ENCODE assay signal across 12 mouse cellular contexts in genomic region chr10:61028598-61028997, GRCm38 (mm10).
DNase-seq lines count a peak whose midpoint lies in the region; TF ChIP-seq lines count a peak whose summit lies in the region.
"Had no signal": no experiment of that assay in that cellular context is flagged by ENCODE, and none has a peak within 500 bp of the region (broad histone marks: within the 10 kb centered on the region; RNA-seq: fewer than 3 reads in every experiment).

No protein-coding gene starts in this region.

- TF ChIP-seq POLR2A in lung, adult 2 months (IDR thresholded peaks at IDR 0.05; ENCODE audit: borderline replicate concordance, extremely low read depth, low read depth, low read length), result no peak

- TF ChIP-seq CTCF in gastrocnemius, adult 2 months (IDR thresholded peaks at IDR 0.05), result no peak
- no peak for TF ChIP-seq CTCF in lung, adult 2 months (IDR thresholded peaks at IDR 0.05; ENCODE audit: insufficient read depth, low read length)

- peak; percentile 25 for DNase-seq in gastrocnemius, adult 2 months
- no peak for DNase-seq in gastrocnemius, postnatal 36 days
- DNase-seq in lung, postnatal 14 days, result peak; percentile 3
- no peak for DNase-seq in lung, adult 2 months
- DNase-seq in heart, adult 9 months (ENCODE audit: low spot score in 2 of 2), result peak; percentile 12 to 37
- peak; percentile 4 for DNase-seq in lung, postnatal 36 days
- DNase-seq in left cerebral cortex, postnatal 36 days (ENCODE audit: low spot score in 2 of 2), result no peak
- DNase-seq: cerebellum, adult 9-10 months; right cerebral cortex, postnatal 14 days; thymus, adult 2 months had no signal

- H3K4me3 ChIP-seq in gastrocnemius, adult 2 months, result no peak overlapping the region
- no peak overlapping the region for H3K4me3 ChIP-seq in lung, adult 2 months (replicated peaks; ENCODE audit: extremely low read depth, low read depth, low read length)
- H3K4me3 ChIP-seq: hindbrain, embryonic 15.5 days; midbrain, embryonic 13.5 days had no signal

- H3K4me1 ChIP-seq in lung, adult 2 months (ENCODE audit: control insufficient read depth, insufficient read depth, low read length), result no peaks in the 10 kb centered on the region; the same call in 1 of the 2 replicates
- H3K4me1 ChIP-seq: hindbrain, embryonic 15.5 days; midbrain, embryonic 13.5 days had no signal

- H3K27ac ChIP-seq in gastrocnemius, adult 2 months, result no peak overlapping the region
- H3K27ac ChIP-seq: hindbrain, embryonic 15.5 days; midbrain, embryonic 13.5 days had no signal

- intact Hi-C loops in gastrocnemius, adult 2 months (cut with DNase I), result no loop called here
- intact Hi-C loops in gastrocnemius, postnatal 36 days (cut with DNase I), result no loop called here
- intact Hi-C loops in left cerebral cortex, postnatal 36 days (cut with DNase I), result no loop called here

- WGBS in lung, adult 2 months, result 54% methylated on average over 5 of the region's 5 CpGs

Comparison
In these comparisons a context has a peak if more than half of its experiments do, and no peak if none do; other contexts are left out.
1. DNase-seq: peak in gastrocnemius, adult 2 months (single experiment), lung, postnatal 14 days (single experiment), heart, adult 9 months (2 of 2) and lung, postnatal 36 days (single experiment); none in gastrocnemius, postnatal 36 days (0 of 2), lung, adult 2 months (single experiment) and left cerebral cortex, postnatal 36 days (0 of 2).